Mouse (Mus musculus) heart, postnatal 25 days (tissue): ENCODE data around the gene 2310039H08Rik. TPM values are rescaled to one million over a fixed set of nuclear protein-coding genes. Genes with fewer than 3 reads are reported as not detected.

Source experiments
- DNase-seq: peaks from one replicate; pipeline ENCODE4 v3.0.0; 2022; ENCODE audit warnings: low spot score
- intact Hi-C: fragments of 180-260 bp; cut with DNase I; formaldehyde crosslinking; loops from one replicate; pipeline ENCODE4 v1.15.1; 2025
- total RNA-seq, 2 experiments: library from RNA; stranded (reverse); gene quantifications; 2 replicates each; pipeline ENCODE4 v1.2.3; 2021

Gene 2310039H08Rik
- total RNA-seq, 2 experiments from 2014 or later = 26.1 to 28.2 TPM

DNA sequence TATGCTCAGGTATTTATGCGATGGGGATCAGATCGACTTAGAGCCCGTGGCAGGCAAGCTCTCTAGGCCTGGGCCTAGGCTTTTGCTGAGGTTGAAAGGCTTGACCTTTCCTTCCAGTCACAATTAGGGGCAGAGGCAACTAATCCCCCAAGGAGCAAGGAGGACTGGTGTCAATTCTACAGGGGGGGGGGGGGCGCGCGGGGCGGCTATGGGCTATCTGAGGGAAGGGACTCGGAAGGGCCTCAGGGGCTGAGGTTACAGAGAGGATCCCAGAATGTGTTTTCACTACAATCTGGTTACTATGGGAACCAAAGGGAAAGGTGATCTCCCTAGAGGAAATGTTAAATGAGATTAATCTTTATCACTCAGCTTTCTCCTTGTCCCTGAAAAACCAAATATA, 25.0 kb downstream of the 2310039H08Rik start:
- intact Hi-C loops = no loop called here
- no peak for DNase-seq

DNA sequence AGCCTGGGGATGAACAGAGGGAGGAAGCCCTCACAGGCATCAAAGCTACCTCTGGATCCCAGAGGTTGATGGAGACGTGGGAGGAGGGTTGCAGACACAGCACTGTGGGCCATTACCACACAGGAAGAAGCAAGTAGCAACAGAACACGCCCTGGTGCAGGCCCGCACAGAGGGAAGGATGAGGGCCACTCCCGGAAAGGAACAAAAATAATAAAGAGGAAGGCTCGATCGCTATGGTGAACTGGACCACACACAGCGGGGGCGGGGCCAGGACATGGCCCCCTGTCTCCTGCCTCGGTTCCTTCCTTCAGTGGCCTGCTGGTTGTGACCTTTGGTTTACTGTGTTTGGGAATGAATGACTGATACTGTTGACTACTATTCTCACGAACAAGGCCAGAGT, 27.2 kb downstream of the 2310039H08Rik start:
- intact Hi-C loops = no loop called here
- DNase-seq = no peak

DNA sequence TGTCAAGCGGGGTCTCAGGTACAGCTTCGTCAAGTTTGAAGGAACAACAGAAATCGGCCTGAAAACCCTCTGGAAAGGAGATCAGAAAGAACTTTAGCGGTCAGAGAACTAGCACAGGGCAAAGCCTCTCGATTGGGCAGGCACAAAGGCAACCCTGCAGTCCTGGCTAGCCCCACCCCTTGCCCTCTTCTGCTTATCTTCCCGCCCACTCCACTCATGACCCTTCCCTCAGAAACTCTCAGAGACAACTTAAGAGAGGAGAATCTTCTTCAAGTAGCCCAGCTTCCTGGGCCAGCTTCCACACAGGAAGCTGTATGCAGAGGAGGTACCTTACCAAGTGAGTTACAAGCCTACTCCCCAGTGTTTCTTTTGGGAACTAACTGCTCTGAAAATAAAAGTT, 29.3 kb downstream of the 2310039H08Rik start:
- intact Hi-C loops = no loop called here
- no peak for DNase-seq

DNA sequence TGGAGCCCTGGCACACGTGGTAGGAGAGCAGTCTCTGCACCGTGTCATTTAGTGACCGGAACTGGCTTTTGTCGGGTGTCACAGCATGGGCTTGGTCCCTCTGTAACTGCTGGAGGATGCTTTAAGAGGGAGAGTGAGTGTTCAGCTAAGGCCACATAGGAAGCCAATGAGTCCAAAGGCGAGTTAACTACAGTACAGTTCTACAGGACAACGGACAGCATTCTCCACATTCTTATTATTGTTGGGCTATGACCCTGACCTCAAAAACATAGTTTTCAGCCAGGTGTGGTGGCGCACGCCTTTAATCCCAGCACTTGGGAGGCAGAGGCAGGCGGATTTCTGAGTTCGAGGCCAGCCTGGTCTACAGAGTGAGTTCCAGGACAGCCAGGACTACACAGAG, 35.9 kb downstream of the 2310039H08Rik start:
- DNase-seq = no peak
- intact Hi-C loops = no loop called here

DNA sequence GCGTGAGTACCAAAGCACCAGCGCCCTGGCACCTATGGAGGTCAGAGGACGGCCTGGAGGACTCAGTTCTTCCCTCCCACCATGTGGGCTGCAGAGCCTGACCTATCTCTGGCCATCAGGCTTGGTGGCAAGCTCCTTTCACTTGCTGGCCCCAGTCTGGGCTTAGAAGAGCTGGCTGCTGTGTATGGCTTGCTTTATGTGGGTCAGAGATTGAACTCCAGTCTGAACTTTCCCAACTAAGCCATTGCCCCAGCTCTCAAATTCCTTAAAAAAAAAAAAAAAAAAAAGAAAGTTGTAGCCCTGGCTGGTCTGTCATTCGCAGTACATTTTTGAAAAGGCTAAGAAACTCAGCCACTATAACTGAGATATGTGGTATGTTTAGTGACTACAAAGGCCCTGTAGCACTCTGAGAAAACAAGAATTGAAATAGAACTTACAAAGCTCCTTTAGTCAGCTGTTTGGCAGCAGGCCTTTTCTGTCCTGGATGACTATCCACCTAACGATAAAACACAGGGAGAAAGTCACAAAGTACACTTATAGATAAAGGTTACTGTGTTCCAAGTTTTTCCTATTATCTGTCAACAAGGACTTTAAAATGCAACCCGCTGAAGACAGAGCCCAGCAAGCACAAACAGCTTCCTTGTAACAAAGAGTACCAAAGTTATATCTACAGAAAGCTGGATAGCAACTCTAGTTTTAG, 36.8 kb downstream of the 2310039H08Rik start:
- intact Hi-C loops = no loop called here
- DNase-seq = no peak

DNA sequence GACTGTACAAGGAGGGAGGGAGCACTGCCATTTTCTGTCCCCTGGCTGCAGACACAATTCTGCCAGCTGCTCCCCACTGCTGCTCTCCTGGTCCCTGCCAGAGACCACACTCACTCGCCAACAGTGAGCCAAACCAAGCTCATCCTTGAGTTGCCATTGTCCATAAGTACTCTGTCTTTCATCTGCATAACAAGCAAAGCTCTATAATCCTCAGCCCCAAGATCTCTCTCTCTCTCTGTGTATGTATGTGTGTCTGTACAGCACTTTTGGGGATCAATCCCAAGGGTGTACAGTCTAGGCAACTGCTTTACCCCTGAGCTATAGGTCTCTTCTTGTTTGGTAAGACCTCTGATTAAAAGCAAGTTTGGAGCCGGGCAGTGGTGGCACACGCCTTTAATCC, 38.2 kb downstream of the 2310039H08Rik start:
- intact Hi-C loops = no loop called here

DNA sequence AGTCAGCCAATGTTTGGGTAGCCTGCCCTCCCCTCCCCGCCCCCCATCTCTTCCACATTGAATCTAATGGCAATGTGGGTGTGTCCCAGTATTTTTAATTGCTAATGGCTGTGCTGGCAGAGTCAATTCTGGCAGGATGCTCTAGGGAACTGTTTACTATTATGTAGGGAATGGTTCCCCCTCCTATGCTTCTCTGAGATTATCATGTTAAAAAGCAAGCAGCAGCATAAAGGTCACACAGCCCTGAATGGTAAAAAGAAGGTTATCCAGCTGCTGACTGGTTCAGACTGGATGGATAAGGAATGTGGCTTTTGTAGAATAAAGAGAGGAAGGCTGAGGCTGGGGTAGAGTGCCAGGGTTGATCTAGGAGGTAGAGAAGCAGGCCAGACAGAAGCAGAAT, 40.0 kb downstream of the 2310039H08Rik start:
- intact Hi-C loops = no loop called here
- DNase-seq = no peak

More for the DNA sequence above, 38.2 kb downstream of the 2310039H08Rik start:
- DNase-seq = no peak

DNA sequence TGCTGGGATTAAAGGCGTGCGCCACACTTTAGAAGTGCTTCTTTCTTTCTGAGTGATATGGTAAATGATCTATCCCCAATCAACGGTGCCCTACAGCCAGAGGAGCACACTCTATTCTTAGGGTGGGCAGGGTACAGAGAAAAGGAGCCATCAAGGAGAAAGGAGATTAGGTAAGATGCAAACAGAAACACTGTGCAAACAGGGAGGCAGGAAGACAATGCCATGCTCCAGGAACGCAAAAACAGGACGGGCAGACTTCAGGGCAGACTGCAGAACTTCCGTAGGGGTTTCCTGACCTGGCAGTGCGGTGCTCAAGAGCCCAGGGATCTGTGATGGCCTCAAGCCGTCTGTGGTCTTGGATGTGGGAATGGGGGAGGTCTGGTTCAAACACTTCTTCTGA, 41.2 kb downstream of the 2310039H08Rik start:
- DNase-seq = no peak
- intact Hi-C loops = no loop called here

DNA sequence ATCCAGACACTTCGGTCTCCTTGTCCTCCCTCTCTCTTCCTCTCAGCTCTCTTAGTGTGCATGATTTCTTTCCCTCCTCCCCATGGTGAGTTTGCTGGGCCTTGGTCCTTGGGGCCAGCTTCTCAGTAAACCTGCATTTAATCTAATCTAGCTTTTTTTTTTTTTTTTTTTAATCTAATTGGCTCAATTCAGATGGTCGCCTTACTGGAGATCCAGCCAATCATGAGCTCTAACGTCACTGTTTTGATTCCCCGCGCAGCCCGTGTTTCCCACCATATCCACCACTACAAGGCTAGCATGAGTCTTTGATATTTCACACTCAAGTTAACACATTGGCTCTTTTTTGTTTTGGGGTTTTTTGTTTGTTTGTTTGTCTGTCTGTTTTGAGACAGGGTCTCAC, 42.1 kb downstream of the 2310039H08Rik start:
- intact Hi-C loops = no loop called here
- no peak for DNase-seq

DNA sequence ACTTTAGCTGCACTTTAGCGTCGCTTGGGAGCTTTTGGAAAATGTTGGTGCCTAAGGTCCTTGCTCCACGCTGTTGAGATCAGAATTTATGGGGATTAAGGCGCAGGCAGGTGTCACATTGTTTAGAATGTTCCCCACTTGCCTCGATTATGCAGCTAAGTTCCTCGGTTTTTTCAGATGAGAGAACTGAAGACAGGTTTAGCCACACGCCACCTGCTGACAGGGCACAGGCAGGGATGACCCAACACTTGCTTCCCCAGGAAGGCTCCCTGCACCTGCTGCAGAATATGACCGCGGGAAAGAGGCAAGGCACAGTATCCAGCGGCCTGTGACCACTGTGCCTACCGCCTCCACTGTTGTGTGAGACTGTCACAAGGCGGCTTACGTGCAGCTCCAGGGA, 43.9 kb downstream of the 2310039H08Rik start:
- no peak for DNase-seq
- intact Hi-C loops = no loop called here

DNA sequence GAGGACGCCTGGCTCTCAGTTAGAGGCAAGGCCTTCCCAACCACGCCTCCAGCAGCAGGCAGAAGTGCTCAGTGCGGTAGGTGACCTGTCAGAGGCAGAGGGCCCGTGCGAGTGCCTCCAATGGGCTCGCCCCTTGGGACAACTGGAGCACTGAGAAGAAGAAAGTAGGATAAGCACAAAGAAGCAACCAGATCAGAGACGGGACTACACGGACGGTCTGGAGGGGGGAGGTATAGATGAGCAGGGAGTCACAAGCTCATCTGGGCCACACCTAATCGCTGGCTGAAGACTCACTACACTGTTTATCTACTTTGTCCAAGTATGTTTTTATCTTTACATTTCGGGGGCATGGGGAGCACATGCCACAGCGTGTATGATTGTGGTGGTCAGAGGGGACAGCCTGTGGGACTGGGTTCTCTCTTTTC, 45.3 kb downstream of the 2310039H08Rik start:
- intact Hi-C loops = no loop called here
- no peak for DNase-seq

DNA sequence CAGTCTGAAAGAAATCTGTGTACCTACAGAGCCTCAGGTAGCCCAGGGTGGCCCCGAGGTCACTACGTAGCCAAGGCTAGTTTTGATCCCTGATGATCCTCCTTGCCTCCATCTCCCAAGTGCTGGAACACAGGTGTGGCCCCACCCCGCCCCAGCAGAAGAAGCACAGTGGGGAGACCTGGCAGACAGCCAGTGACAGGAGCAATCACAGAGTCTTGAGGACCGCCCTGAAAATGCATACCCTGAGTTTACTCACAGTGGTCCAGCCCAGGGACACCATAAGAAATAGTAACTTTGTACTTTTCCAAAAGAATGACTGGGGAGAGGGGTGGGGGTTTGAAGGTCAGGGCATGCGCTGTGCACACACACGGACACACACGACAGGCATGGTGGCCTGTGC, 48.2 kb downstream of the 2310039H08Rik start:
- intact Hi-C loops = no loop called here
- no peak for DNase-seq

Other genes starting within 250 kb of the 2310039H08Rik start
- 10 to 100 TPM; 19.4 to 19.5 TPM for gene Cul9, start 226.2 kb upstream of the 2310039H08Rik start, total RNA-seq
- gene Srf, start 216.5 kb upstream of the 2310039H08Rik start, total RNA-seq = 10 to 100 TPM; 98.7 to 99.3 TPM
- gene Ptk7, start 143.1 kb upstream of the 2310039H08Rik start, total RNA-seq = 1 to 10 TPM; 3.3 to 4.1 TPM
- gene Klc4, start 126.6 kb upstream of the 2310039H08Rik start, total RNA-seq = 10 to 100 TPM; 26.3 to 27.1 TPM
- gene Mrpl2, start 126.4 kb upstream of the 2310039H08Rik start, total RNA-seq = 100 to 1,000 TPM; 125 to 132 TPM
- 10 to 100 TPM; 21.3 to 23.0 TPM for gene Cul7, start 122.3 kb upstream of the 2310039H08Rik start, total RNA-seq
- gene Rrp36, start 98.3 kb upstream of the 2310039H08Rik start, total RNA-seq = 10 to 100 TPM in 1 of 2 experiments, 1 to 10 TPM in 1; 9.9 to 10.8 TPM
- gene Mea1, start 93.8 kb upstream of the 2310039H08Rik start, total RNA-seq = 10 to 100 TPM; 48.6 to 53.8 TPM
- 100 to 1,000 TPM in 1 of 2 experiments, 10 to 100 TPM in 1; 95.5 to 107 TPM for gene Klhdc3, start 91.7 kb upstream of the 2310039H08Rik start, total RNA-seq
- 10 to 100 TPM; 33.2 to 34.9 TPM for gene Ppp2r5d, start 67.5 kb upstream of the 2310039H08Rik start, total RNA-seq
- 10 to 100 TPM; 29.9 to 32.2 TPM for gene Pex6, start 61.2 kb upstream of the 2310039H08Rik start, total RNA-seq
- 1 to 10 TPM in 1 of 2 experiments, under 1 TPM in 1; 0.92 to 2.3 TPM for gene Gnmt, start 43.5 kb upstream of the 2310039H08Rik start, total RNA-seq
- gene Cnpy3, start 20.4 kb upstream of the 2310039H08Rik start, total RNA-seq = 10 to 100 TPM; 18.8 to 20.1 TPM
- not detected for gene Ptcra, start 8.9 kb upstream of the 2310039H08Rik start, total RNA-seq
- 10 to 100 TPM; 56.0 to 58.6 TPM for gene Rpl7l1, start 10.0 kb downstream of the 2310039H08Rik start, total RNA-seq
- 10 to 100 TPM; 15.0 to 16.7 TPM for gene Bicral, start 85.8 kb downstream of the 2310039H08Rik start, total RNA-seq
- gene Tbcc, start 118.0 kb downstream of the 2310039H08Rik start, total RNA-seq = 10 to 100 TPM; 15.5 to 17.7 TPM
- not detected for gene Prph2, start 137.8 kb downstream of the 2310039H08Rik start, total RNA-seq
- gene Ubr2, start 237.9 kb downstream of the 2310039H08Rik start, total RNA-seq = 10 to 100 TPM; 65.7 to 73.5 TPM